Mouse (Mus musculus) intestine, embryonic 16.5 days (tissue): ENCODE measurements around the gene Cd164. TPM values are rescaled to one million over a fixed set of nuclear protein-coding genes. Genes with fewer than 3 reads are reported as not detected.

Source experiments
- ATAC-seq: fragments of 200-750 bp; cut with Nextera tagmentation; 2 replicates; pipeline ENCODE4 v1.8.0; 2017; ENCODE audit warnings: moderate TSS enrichment, moderate library complexity
- H3K27ac ChIP-seq: fragments of 300-500 bp; sonication (generic); 2 replicates; pipeline ENCODE4 v1.5.1; 2014; ENCODE audit warnings: mild to moderate bottlenecking, low read length
- H3K27me3 ChIP-seq: fragments of 300-500 bp; sonication (generic); replicated peaks from 2 replicates; pipeline ENCODE4 v1.6.1; 2014; ENCODE audit warnings: low read length, control low read depth, mixed read lengths; ENCODE audit not compliant: control insufficient read depth, insufficient read depth
- H3K36me3 ChIP-seq: fragments of 300-500 bp; sonication (generic); 2 replicates; pipeline ENCODE4 v1.6.1; 2014; ENCODE audit warnings: low read length, control low read depth; ENCODE audit not compliant: control insufficient read depth, insufficient read depth
- H3K4me1 ChIP-seq: fragments of 300-500 bp; sonication (generic); 2 replicates; pipeline ENCODE4 v1.6.1; 2014; ENCODE audit warnings: low read length, control low read depth, mixed read lengths; ENCODE audit not compliant: control insufficient read depth, insufficient read depth
- H3K4me2 ChIP-seq: fragments of 300-500 bp; sonication (generic); 2 replicates; pipeline ENCODE4 v1.6.1; 2014; ENCODE audit warnings: low read depth, low read length, control low read depth
- H3K4me3 ChIP-seq: fragments of 300-500 bp; sonication (generic); 2 replicates; pipeline ENCODE4 v1.5.1; 2014; ENCODE audit warnings: mild to moderate bottlenecking, low read length
- H3K9ac ChIP-seq: fragments of 300-500 bp; sonication (generic); 2 replicates; pipeline ENCODE4 v1.6.1; 2014; ENCODE audit warnings: low read depth, low read length
- H3K9me3 ChIP-seq: fragments of 300-500 bp; sonication (generic); 2 replicates; pipeline ENCODE4 v1.6.1; 2016; ENCODE audit warnings: low read length, control low read depth; ENCODE audit not compliant: control insufficient read depth
- WGBS: fragments of 180-500 bp; shearing (Covaris S2); extraction: QIAGEN DNeasy Blood & Tissue Kit; methylation state at CpG from one replicate; pipeline ENCODE4 v1.1.7; 2014; 5-methylcytosine and 5-hydroxymethylcytosine counted together
- polyA plus RNA-seq: library from polyadenylated mRNA; unstranded; fragments of >200 nt; fragmentation: Nextera tagmentation; extraction: Ambion mirVana; gene quantifications from 2 replicates; pipeline ENCODE4 v1.2.1, GENCODE M21; 2015

Gene Cd164
- polyA plus RNA-seq, 1 experiment from 2014 or later = 186 TPM

GRCm38 (mm10) chr10:41518508-41518980 lies 670 bp upstream of the Cd164 start:
- Histone ChIP-seq H3K36me3 (no peaks in the 10 kb centered on the region), H3K9ac (peak overlapping the region; percentile 98), H3K27me3 (no peaks in the 10 kb centered on the region), H3K4me3 (peak overlapping the region; percentile 95), H3K4me1 (peaks cover 14% of the 10 kb centered on the region), H3K9me3 (no peaks in the 10 kb centered on the region), H3K4me2 (peak overlapping the region; percentile 80), H3K27ac (peak overlapping the region; percentile 96)
- under 1% methylated on average over 23 of the region's 23 CpGs for WGBS
- peak; percentile 81 for ATAC-seq

- Histone ChIP-seq H3K27ac (peak overlapping the region; percentile 96), H3K4me3 (peak overlapping the region; percentile 95), H3K27me3 (no peaks in the 10 kb centered on the region), H3K4me1 (peaks cover 16% of the 10 kb centered on the region), H3K9ac (peak overlapping the region; percentile 98), H3K36me3 (no peaks in the 10 kb centered on the region), H3K4me2 (peak overlapping the region; percentile 80), H3K9me3 (no peaks in the 10 kb centered on the region)
- under 1% methylated on average over 65 of the region's 65 CpGs for WGBS
- ATAC-seq = peak; percentile 52
Observed at GRCm38 (mm10) chr10:41519640-41520409, 611 bp downstream of the Cd164 start.

- Histone ChIP-seq H3K4me2 (peak overlapping the region; percentile 86), H3K27ac (peak overlapping the region; percentile 96), H3K4me3 (peak overlapping the region; percentile 95), H3K27me3 (no peaks in the 10 kb centered on the region), H3K36me3 (no peaks in the 10 kb centered on the region), H3K4me1 (peaks cover 16% of the 10 kb centered on the region), H3K9ac (peak overlapping the region; percentile 98), H3K9me3 (no peaks in the 10 kb centered on the region)
- 2% methylated on average over 5 of the region's 5 CpGs for WGBS
- no peak for ATAC-seq
Observed at GRCm38 (mm10) chr10:41520410-41520673, 1.1 kb downstream of the Cd164 start.

- Histone ChIP-seq H3K9ac (no peak overlapping the region), H3K4me1 (peaks cover 16% of the 10 kb centered on the region), H3K9me3 (no peaks in the 10 kb centered on the region), H3K27ac (no peak overlapping the region), H3K27me3 (no peaks in the 10 kb centered on the region), H3K4me2 (no peak overlapping the region), H3K4me3 (no peak overlapping the region), H3K36me3 (no peaks in the 10 kb centered on the region)
- 49% methylated on average over 3 of the region's 3 CpGs for WGBS
- ATAC-seq = no peak
Observed at GRCm38 (mm10) chr10:41523386-41523785, 4.2 kb downstream of the Cd164 start.

- no peak for ATAC-seq
- H3K27ac ChIP-seq = no peak overlapping the region
- H3K27me3 ChIP-seq = no peaks in the 10 kb centered on the region
- H3K36me3 ChIP-seq = no peaks in the 10 kb centered on the region
- H3K9ac ChIP-seq = no peak overlapping the region
- no peak overlapping the region for H3K4me2 ChIP-seq
- 67% methylated on average over 1 of the region's 1 CpGs for WGBS
- no peak overlapping the region for H3K4me3 ChIP-seq
- no peaks in the 10 kb centered on the region for H3K9me3 ChIP-seq
- peaks cover 16% of the 10 kb centered on the region for H3K4me1 ChIP-seq
Observed at GRCm38 (mm10) chr10:41525696-41526095, 6.5 kb downstream of the Cd164 start.

- H3K4me3 ChIP-seq = no peak overlapping the region
- 85% methylated on average over 5 of the region's 5 CpGs for WGBS
- H3K4me1 ChIP-seq = no peaks in the 10 kb centered on the region
- H3K9me3 ChIP-seq = no peaks in the 10 kb centered on the region
- no peak overlapping the region for H3K27ac ChIP-seq
- no peaks in the 10 kb centered on the region for H3K27me3 ChIP-seq
- ATAC-seq = no peak
- H3K4me2 ChIP-seq = no peak overlapping the region
- H3K9ac ChIP-seq = no peak overlapping the region
- peaks cover 14% of the 10 kb centered on the region for H3K36me3 ChIP-seq
Observed at GRCm38 (mm10) chr10:41529972-41530371, 10.8 kb downstream of the Cd164 start.

GRCm38 (mm10) chr10:41535991-41536390 lies 16.8 kb downstream of the Cd164 start:
- WGBS = 93% methylated on average over 2 of the region's 2 CpGs
- H3K4me2 ChIP-seq = no peak overlapping the region

GRCm38 (mm10) chr10:41536714-41537113 lies 17.5 kb downstream of the Cd164 start:
- no peak for ATAC-seq
- no peak overlapping the region for H3K27ac ChIP-seq
- no peak overlapping the region for H3K4me2 ChIP-seq
- no peak overlapping the region for H3K4me3 ChIP-seq
- H3K9ac ChIP-seq = no peak overlapping the region
- H3K27me3 ChIP-seq = no peaks in the 10 kb centered on the region
- H3K36me3 ChIP-seq = peaks cover 8% of the 10 kb centered on the region
- WGBS = 95% methylated on average over 1 of the region's 1 CpGs
- H3K4me1 ChIP-seq = no peaks in the 10 kb centered on the region
- no peaks in the 10 kb centered on the region for H3K9me3 ChIP-seq

More at GRCm38 (mm10) chr10:41535991-41536390, 16.8 kb downstream of the Cd164 start:
- H3K4me1 ChIP-seq = no peaks in the 10 kb centered on the region
- H3K27ac ChIP-seq = no peak overlapping the region
- no peak overlapping the region for H3K4me3 ChIP-seq
- H3K9me3 ChIP-seq = no peaks in the 10 kb centered on the region
- H3K9ac ChIP-seq = no peak overlapping the region
- ATAC-seq = no peak
- H3K36me3 ChIP-seq = peaks cover 14% of the 10 kb centered on the region
- H3K27me3 ChIP-seq = no peaks in the 10 kb centered on the region

GRCm38 (mm10) chr10:41537226-41537982 lies 18.2 kb downstream of the Cd164 start:
- no peak overlapping the region for H3K27ac ChIP-seq
- H3K9me3 ChIP-seq = no peaks in the 10 kb centered on the region
- 91% methylated on average over 4 of the region's 4 CpGs for WGBS
- H3K36me3 ChIP-seq = peaks cover 7% of the 10 kb centered on the region
- H3K4me1 ChIP-seq = no peaks in the 10 kb centered on the region
- H3K9ac ChIP-seq = no peak overlapping the region
- ATAC-seq = no peak
- H3K27me3 ChIP-seq = no peaks in the 10 kb centered on the region
- no peak overlapping the region for H3K4me2 ChIP-seq
- no peak overlapping the region for H3K4me3 ChIP-seq
